Mouse (Mus musculus): ENCODE measurements at regions not wholly inside any gene's neighbourhood (a gene's known extent, or its start where the extent isn't known, plus 50 kb on each side); places are given as distances from the start of the nearest gene placed in this dataset.
"Not testable (repeated sequence)": the region's sequence is repeated elsewhere in the genome, so short reads cannot be mapped to it uniquely, and the experiment has no call there.

DNA sequence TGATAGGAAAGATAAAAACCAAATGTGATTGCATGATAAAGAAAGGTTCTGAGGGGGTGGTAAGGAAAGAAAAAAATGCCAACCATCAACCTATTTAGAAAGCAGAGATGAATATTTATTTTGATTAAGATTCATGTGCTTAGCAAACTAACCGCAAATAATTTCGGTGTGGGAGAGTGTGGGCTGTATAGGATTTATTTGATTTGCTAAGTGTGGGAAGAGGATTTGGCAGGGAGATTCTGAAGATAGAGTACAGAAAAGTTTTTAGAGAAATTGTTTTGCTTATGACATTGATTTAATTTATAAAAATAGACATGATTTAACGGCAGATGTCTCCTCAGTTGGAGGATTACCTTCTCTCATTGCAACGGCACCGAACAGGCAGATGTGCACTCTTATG is 250.3 kb downstream of the Pros1 start:
- no peak for DNase-seq (ENCODE audit: low read depth, low spot score)

DNA sequence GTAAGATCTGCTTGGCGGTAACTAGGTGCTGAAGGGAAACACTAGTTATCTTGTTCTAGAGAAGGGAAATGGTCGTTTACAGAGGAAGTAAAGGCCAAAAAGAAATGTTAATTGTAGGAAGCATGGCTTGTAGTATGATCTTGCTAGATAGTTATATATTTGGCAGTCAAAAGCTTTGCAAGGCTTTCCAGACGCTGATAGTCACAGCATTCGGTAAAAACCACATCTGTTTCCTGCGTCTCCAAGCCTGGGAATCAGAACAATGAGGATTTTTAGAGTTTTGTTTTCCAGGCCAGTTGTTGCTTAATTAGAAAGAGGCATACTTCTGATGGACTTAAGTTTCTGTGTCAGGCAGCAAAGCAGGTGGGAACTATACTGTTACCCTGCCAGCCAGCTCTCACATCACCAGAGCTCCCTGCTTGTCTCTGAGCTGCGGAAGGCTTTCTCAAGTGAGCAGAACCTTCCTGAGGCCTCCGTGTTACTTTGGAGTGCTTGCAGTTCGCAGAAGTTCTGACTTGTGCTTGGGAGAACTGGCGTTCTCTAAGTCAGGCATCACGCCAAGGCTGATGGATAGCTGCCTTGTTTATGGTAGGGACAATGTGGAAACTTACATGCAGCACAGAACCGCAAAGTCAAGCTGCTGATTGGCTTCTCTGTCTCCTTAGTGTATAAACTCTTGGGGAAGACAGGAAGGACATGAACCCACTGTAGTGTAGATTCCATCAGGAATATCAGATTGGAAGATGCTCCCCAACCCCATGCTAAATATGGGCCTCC is 251.0 kb downstream of the Pros1 start:
- DNase-seq (ENCODE audit: low read depth, low spot score) = no peak

DNA sequence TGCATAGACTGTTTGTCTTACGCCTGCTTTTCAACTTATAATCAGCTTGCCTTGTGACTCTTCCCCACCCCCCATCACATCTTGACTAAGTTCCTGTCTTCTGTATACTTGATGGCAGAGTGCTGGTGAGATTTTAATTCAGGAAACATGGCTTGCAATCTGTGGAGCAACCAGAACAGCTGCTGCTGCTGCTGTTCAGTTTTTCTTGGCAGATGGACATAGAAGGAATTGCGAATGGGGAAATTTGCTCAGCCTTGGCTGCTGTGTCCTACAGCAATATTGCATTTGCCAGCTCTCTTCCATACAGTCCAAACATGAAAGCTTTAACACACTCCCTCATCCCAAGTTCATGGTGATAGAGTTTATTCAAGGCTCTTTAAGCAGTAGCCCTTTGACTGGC is 262.3 kb downstream of the Pros1 start:
- DNase-seq (ENCODE audit: low read depth, low spot score) = no peak

DNA sequence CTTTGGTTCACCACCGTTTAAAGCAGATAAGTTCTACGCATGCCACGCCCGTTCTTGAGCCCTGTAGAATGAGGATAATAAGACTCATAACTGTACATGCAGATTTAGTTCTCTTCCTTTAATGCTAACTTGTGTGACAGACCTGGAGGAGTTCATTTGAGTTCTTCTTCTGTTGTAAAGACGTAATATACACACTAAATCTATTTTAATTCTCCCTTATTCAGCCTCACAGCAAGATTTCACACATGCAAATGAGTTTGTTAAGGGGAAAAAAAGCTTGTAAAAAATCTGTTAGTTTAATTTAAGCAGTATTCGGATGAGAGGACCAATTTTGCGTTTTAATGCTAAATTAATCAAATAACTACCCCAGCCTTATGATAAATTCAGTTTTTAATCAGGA is 264.6 kb downstream of the Pros1 start:
- no peak for DNase-seq (ENCODE audit: low read depth, low spot score)

DNA sequence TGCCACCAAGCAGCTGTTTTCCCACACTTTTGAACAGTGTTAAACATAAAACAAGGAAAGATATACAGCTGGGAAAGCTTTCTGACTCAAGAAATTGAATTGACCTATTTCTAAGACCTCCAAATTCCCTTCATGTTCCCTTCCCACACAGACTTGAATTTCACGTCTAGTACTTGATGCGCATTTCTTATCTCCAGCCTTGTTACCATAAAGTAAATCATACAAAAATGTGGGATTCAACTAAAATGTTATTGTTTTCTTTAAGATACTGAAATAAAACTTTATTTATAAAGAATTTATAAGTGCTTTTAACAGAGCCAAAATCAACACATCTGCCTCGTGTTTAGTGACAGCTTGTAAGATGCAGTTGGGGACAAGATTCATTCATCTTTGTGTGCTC is 289.7 kb downstream of the Pros1 start:
- DNase-seq (ENCODE audit: low read depth, low spot score) = no peak

DNA sequence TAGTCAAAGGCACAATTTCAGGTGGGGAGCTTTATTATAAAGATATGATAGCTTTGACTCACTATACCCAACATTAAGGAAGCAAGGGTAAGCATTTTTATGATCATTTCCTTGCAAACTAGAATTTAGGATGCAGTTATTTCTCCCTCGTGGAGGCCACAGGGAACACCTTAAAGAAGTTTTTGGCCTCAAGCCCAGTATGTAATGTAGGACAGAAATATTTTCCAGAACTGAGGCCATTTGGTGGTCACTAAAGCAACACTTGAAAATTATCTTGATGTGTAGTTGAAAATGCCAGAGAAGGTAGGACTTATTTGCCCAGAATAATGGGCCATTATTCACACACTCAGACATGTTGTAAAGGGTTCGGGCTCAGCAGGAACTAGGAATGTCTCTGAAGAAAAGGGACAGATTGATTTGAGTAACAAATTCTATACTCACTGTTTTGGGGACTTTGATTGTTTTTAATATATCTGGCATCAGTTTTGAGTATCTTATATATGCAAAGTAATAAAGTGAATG is 301.3 kb downstream of the Pros1 start:
- no peak for DNase-seq (ENCODE audit: low read depth, low spot score)

DNA sequence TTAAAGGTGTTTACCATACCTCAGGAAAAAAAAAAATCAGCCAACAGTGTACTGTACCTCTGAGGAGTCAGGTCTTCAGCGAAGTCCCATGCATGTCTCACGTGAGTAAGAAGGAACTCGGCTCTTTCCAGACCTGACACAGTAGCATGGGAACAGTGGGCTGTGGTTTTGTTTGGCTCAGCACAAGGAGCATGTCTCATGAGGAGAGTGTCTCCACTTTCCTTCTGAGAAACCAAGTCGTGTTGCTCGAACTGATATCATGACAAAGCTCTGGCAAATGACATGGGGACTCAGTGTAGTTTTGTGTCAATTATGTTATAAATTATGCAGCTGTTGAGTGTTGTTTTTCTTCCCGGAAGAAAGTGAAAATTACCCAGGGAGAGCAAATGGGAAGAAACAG is 316.0 kb downstream of the Pros1 start:
- DNase-seq (ENCODE audit: low read depth, low spot score) = no peak

DNA sequence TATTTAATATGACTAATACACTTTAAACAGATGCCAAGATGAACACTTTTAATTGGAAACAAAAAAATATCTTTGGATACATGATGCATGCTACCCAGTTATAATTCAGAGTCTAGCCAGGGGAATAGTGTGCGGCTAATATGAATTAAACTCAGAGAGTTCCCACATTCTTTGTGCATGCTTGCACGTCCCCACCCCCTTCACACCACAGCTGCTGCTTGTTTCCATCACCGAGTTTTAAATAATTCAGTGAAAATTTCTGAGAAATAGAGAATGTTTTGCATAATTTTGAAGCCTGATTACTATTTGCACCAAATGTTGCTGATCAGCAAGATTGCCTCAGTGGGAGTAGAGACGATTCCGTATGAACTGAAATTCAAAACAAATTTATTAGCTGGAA is 325.1 kb downstream of the Pros1 start:
- no peak for DNase-seq (ENCODE audit: low read depth, low spot score)

DNA sequence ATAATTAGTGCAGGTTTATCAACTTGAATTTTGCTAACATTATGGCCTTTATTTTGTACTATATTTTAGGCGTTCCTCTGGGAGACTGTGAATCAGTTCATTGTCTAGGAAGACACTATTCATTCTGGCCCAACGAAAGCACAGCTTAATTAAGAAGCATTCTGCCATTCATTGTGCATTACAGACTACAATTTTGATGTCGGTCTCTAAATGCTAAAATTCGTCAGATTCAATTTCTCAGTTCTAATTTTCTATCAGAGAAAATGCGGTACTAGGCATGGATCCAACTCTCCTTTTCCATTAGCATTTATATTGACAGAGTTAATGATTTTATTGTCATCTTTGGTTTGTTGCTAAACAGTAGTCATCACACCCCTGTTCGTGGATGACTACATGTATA is 337.1 kb downstream of the Pros1 start:
- no peak for DNase-seq (ENCODE audit: low read depth, low spot score)

DNA sequence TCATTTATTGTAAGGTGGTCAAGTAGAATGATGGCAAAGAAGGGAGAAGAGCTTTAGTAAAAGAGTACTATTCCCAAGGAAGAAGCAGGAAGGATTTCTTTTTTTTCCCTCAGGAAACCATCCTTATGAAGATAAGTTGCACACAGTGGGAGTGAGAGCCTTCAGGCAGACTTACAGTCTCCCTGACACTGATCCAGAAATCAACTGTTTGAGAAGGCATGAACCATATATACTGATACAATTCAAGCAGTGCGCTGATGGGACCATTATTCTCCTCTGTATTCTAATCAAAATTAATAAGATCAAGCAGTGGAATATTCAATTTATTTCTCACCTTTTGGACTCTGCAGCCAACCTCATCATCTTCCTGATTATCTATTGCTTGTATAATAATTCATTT is 337.5 kb downstream of the Pros1 start:
- DNase-seq (ENCODE audit: low read depth, low spot score) = no peak

DNA sequence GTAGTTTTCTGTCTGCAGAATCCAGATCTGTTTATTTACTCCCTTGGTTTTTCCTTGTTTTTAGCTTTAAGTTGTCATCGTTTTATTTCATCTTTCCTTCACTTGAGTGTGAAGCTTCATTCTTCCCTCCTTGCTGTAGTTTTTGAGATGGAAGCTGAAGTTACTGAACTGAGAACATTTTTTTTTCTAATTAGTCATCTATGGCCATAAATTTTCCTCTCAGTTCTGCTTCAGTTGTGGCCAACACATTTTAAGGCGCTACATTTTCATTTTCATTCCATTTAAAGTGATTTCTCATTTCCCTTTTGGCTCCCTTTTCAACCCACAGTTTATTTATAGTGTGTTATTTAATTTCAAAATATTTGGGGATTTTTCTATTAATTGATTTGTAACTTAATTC is 340.5 kb downstream of the Pros1 start:
- no peak for DNase-seq (ENCODE audit: low read depth, low spot score)

DNA sequence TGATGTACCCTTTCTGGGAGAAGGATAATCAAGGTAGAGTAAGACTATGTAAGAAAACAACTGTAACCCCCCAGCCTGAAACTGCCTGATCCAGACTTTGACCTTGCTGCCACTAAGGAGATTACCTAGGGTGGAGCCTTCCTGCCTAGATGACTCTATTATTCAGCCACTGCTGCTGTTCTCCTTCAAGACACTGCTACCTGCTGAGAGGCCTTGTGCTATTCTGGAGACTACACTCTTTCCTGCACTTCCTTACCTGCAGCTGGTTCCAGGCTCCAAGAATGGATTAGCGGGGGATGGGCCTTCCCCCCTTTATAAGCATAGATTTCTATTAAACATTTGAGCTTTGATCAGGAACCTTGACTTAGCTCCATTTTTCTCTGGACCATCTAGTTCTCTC is 359.4 kb downstream of the Pros1 start:
- DNase-seq (ENCODE audit: low read depth, low spot score) = not testable (repeated sequence)

DNA sequence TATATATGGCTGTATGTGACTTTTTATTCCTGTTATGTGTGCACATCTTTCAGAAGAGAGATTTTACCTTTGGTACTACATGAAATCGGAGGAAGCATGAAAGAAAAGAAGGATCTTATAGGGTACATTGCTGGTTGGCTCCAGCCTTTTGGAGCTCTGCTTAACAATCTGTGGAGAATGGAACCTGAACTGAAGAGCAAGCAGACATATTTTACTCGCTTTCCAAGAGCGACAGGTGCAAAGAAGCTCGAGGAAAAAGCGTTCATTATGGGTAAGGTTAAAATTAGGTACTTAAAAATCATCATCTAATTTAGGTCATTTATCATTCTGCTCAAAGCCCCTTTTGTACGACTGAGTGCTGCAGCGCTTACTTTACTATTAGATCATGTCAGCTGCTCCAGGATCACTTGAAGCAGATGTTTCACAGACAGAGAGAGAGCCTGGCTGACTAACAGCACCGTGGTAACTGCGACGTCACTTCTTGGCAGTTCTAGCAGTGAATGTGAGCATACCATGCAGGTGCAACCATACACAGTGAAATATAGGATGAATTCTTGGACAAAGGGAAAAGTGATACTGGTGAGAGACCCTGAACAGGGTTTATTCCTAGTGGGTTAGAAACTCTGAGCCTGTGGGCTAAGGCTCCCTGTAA is 366.2 kb downstream of the Pros1 start:
- no peak for DNase-seq (ENCODE audit: low read depth, low spot score)

DNA sequence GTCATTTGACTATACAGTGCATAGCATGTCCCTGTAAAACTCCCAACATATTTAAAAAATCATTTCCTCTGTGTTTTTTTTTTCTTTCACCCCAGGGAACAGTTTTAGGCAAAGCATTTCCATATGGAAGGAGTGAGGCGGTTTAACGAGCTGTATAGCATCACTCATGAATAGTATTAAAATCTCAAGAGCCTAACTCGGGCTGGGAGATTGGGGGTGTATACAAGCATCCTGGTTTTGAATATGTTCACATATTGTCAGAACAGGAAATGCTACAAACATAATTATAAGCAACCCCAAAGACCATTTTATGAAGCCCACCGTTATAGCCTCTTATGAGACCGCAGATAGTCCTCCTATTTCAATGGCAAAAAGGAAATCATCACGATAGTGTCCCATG is 370.5 kb downstream of the Pros1 start:
- DNase-seq (ENCODE audit: low read depth, low spot score) = no peak

DNA sequence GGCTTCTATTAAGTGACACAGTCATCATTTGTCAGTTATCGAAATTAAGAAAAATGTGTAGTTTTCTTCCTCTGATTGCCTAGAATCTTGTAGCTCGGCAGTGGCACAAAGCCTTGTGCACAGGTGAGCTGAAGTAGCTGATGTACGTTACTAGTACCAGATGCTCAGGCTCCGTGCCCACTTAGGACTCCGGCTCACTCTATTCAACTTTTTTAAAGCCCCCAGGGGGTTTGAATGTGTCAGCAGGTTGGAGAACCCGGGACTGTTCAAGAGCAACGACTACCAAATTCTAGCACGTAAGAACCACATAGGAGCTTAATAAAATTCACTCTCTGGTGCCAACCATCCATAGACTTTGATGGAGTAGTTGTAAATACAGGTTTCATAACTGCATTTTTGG is 371.0 kb downstream of the Pros1 start:
- no peak for DNase-seq (ENCODE audit: low read depth, low spot score)

DNA sequence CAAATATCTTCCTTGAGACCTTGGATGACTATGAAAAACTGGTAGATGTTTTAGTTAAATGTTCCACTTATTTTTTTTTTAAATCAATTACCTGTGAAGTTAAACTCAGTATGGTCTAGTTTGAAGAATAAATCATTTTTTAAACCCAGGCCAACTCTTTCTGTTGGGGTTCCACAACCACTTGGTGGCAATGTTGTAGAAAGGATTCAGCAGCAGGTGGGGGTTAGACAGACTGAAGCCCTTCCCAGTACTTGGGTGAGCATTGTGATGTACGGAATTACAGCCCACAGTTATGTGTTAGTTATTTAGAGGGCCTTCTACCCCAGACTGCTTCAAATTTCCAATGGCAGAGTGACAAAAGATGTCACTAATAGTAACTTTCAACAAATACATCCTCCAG is 375.0 kb downstream of the Pros1 start:
- no peak for DNase-seq (ENCODE audit: low read depth, low spot score)

DNA sequence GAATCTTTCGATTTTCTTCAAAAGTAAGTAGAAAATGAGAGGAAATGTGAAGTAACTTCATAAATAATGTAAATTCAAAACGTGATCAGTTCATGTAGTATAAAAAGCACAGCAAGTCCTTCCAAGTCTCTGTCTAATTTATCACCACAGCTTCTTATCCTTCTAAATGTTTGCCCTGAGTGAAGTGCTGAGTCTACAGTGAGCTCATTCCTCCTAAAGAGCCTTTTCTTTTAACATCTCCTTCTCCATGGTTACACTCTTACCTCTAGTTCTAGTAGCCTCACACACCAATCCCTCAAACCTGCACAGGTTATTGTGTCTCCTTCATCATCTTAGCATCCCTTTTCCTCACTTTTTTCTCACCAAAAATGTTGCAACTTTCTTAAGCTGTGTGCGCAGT is 375.5 kb downstream of the Pros1 start:
- DNase-seq (ENCODE audit: low read depth, low spot score) = no peak

DNA sequence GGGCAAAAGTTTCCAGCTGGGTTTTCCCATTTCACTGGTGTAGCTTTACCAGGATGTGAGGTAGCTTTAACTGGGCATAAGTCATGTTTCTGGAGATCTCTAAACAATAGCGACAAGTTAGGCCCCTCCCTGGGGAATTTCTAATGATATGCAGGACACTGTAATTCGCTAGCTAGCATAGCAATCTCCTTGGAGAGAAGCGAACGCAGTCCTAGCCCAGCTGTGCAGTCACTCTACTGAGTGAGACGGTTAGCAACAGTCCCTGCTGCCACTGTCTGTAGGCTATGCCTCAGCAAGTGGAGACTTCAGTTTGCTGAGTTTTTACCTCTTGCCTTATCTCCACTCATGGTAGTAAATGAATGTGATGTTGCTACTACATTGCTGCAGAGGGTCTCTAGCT is 416.1 kb downstream of the Pros1 start:
- DNase-seq (ENCODE audit: low read depth, low spot score) = no peak

DNA sequence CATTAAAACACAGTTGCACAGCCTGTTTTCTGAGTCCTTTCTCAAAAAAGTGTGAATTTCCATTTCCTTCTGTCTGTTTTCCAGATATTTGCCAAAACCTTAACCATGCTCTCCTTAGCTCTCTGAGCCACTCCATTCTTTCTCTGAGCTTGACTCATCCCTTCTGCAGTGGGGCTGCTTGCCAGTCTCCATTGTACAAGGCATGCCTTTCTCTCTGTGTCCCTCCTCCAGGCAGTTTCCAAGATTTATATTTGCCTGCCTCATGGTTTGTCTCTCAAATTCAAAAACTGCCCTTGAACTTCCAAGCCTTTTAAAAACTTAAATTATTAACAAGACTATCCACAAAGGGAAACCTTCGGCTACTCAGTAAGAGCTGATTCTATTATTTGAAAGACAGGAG is 423.4 kb downstream of the Pros1 start:
- DNase-seq (ENCODE audit: low read depth, low spot score) = no peak

DNA sequence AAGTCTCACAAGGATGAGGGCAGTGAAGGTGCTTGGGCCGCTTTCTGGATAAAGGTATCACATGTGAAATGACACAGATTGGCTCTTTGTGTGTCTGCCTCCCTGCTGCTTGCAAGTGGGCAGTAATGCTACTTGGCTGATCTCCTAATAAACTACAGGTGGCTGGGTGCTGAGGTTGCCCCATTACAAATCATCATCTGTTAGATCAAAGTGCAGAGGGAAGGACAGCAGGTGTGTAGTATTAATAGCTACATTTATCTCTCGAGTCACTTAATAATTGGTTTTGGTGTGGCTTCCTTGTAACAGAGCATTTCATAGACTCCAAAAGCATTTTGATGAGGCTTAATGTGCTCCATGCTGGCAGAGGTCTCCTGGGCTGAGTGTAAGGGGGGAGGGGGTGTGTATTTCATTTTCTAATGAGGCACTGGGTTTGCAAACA is 424.2 kb downstream of the Pros1 start:
- no peak for DNase-seq (ENCODE audit: low read depth, low spot score)

DNA sequence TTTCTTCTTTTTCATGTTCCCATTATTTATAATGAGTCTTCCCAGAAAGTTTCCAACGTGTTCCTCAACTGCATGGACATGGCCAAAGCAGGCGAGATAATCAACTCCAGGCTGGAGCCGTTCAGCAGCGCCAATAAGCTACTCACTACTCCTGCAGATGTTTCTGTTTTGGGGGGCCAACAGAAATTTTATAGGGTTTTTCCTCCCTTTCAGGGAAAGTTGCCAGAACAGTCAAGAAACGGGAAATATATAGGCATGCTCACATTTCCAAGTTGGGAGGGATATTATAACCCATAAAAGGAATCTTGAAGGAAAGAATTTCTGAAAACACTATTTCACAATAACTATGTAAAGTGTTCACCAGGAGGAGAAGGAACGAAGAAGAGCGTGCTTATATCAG is 433.5 kb downstream of the Pros1 start:
- no peak for DNase-seq (ENCODE audit: low read depth, low spot score)

DNA sequence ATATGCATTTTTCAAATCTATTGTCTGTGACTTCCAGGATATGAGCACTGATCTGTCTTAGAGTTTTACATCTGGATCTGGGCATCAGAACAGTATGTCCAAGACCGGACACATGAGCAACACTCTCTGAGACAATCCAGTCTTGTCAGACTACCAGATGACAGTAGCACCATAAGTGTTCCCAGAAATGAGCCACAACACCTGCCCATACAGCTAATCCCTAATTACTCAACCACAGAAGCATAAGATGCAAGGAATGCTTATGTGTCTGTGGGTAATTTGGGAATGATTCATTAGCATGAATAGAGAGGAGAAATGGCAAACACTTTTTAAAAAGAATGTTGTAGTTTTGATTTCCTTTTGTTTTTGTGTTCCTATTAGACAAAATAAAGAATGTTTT is 457.6 kb downstream of the Pros1 start:
- DNase-seq (ENCODE audit: low read depth, low spot score) = no peak

DNA sequence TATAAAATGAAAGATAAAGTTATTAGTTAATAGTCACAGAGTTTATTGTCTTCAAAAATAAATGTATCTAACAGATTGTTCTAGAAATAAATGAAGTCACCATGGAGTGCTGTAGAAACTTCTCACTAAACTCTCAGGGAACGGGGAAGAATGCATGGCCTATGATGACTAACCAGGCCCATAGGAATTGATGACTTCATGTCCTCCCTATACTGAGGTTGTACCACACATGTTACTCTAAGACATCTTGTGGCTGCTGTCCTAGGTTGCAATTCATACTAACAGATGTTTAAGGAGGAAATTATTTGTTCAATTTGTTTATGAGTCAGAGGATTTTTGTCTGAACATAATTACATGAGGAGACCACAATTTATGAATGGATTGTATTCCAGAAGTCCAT is 459.4 kb downstream of the Pros1 start:
- no peak for DNase-seq (ENCODE audit: low read depth, low spot score)
